Mouse (Mus musculus): ENCODE data around the gene Clns1a. TPM values are rescaled to one million over a fixed set of nuclear protein-coding genes. Genes with fewer than 3 reads are reported as not detected.

The Clns1a gene
- total RNA-seq (2021): 10 to 100 TPM; 93.2 to 97.5 TPM

DNA sequence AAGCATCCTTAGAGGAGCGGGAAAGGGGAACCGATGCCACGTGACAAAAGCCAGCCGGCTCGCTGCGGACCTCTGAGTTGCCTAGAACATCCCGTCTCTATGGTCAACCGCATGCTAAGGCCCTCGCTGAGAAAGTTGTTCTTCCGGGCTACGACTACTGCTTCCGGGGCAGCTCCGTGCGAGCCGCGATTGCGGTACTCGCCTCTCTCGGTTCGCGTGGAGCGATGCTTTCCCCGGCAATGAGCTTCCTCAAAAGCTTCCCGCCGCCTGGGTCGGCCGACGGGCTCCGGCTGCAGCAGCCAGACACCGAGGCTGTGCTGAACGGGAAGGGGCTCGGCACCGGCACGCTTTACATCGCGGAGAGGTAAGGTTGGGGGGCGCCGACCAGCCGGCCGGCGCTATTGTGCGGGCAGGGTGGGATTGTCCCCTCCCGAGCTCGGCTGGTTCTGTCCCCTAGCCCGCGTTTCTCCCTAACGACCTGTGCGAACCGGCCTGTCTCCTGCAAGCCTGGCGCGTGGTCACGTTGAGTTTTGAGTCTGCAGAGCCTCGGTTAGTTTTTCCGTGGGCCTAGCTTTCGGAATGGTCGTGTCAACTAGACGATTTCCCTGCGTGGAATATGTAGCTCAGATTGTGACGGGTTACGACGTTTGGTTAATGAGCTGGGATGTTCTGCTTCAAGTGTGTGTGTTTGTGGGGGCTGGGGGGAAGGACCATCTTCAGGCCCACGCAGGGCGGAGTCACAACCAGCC lies at the start of gene Clns1a:
Clns1a (plus strand) TSS at position 129 of the 749 bp plus-strand sequence.
- peak; percentile 90 for DNase-seq

DNA sequence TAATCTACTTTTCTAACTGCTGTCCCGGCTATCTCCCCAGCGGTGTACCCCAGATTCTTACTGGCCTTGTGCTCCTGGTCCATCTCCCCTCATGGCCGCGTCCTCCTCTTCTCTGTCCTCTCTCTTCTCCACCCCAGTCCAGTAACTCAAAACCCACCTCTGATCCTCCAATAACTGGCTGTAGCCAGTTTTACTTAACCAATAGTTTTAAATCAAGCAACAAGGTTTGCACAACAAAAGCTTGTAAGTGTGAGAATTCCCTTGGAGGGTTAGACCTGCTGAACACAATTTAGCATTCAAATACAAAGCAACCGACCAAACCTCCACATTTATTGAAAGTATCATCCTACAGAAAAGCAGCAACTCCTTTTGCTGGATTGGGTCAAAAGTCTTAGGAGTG lies 48.8 kb upstream of the Clns1a start:
- no peak for DNase-seq

GRCm38 (mm10) chr7:97650729-97651128 lies 45.7 kb upstream of the Clns1a start:
- DNase-seq: no peak

DNA sequence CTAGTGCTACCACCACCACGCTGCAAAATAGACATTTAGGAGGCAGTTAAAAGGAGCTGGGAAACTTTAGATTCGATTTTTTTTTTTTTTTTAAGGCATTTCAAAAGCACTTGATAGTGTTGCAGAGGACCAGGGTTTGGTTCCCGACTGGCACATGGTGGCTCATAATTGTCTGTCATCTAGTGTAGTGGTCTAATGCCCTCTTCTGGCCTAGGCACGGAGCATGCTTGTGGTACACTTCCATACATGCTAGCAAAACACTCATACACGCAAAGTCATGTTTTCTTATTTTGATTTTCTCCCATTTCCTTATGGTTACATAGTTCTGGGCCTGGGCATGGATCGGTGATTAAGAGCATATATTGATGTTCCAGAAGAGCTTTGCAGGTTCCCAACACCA lies 40.3 kb upstream of the Clns1a start:
- no peak for DNase-seq

DNA sequence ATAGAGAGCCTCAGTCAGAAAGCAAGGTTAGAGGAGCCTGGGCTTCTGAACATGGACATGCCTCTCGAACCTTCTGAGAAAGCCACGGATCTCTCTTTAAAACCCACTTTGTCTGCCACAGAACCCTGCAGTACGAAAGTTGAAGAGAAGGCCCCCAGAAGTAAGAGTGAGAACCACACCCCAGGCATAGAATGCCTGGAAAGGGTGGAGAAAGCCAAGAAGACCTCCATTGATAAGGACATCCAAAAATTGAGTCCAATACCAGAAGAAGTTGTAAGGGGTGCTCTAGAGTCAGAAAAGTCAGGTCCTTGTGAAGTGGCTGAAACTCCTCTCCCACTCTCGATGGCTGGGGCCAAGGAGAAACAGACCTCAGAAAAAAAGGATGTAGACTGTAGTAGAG lies 34.8 kb upstream of the Clns1a start:
- no peak for DNase-seq

- DNase-seq: no peak
Measured at GRCm38 (mm10) chr7:97679239-97679638, 17.2 kb upstream of the Clns1a start.

GRCm38 (mm10) chr7:97687831-97688230 lies 8.6 kb upstream of the Clns1a start:
- no peak for DNase-seq

GRCm38 (mm10) chr7:97695441-97695840 lies 993 bp upstream of the Clns1a start:
- no peak for DNase-seq

GRCm38 (mm10) chr7:97696133-97696505 lies 315 bp upstream of the Clns1a start:
- DNase-seq: no peak

- DNase-seq: no peak
Measured at GRCm38 (mm10) chr7:97700173-97700572, 3.7 kb downstream of the Clns1a start.

DNA sequence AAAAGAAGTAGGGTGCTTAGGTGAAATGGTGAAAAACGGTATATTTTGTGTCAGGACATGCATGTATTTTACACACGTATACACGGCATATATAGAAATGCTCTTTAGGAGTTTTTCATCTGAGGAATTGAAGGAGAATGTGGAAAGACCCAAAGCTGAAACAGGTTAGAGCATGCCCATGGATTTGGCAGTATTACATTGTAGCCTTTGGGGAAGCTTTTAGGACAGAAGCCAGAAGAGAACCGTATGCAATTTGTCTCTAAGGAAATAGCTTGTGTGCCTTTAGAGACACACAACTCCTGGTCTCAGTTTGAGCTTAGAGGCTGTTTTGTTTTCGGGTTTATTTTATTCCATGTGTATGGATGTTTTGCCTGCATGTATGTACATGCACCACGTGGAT lies 4.7 kb downstream of the Clns1a start:
- no peak for DNase-seq

GRCm38 (mm10) chr7:97707123-97707522 lies 10.7 kb downstream of the Clns1a start:
- no peak for DNase-seq

- no peak for DNase-seq
Measured at GRCm38 (mm10) chr7:97707809-97708208, 11.4 kb downstream of the Clns1a start.

GRCm38 (mm10) chr7:97709204-97709603 lies 12.8 kb downstream of the Clns1a start:
- peak in 1 of 2 experiments; percentile 37 for DNase-seq

DNA sequence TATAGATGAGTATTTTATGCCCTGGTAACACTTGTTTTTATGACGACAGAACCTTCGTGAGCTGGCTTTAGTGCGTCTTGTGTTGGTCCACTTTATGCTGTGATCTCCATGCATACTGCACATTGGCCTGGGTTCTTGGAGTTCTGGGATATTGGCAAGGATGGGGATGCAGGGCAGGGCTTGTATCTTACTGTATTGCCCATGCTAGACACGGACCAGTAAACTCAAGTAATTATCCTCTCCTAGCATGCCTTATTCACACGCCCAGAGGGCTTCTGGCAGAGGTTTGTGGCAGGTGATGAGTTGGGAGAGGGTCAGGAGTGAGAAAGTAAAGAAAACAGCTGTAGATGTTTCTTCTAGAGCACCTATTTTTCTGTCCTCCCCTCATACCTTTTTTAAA lies 18.2 kb downstream of the Clns1a start:
- no peak for DNase-seq

DNA sequence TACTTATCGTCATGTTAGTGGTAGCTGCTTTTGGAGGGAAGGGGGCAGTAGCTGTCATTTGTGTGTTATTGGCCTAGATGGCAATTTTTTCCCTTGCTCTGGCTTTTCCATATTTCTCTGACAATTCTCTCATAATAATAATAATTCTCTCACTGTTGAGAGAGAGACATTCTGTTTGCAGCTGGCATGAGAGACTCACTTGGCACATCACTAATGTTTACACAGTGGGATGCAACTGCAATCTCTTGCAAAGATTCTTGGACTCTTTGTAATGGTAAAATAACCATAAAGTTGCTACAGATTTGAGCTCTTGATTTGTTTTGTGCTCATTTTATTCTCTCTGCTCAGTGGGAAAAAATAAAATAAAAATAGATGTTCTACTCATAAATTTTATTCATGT lies 20.9 kb downstream of the Clns1a start:
- DNase-seq: no peak

DNA sequence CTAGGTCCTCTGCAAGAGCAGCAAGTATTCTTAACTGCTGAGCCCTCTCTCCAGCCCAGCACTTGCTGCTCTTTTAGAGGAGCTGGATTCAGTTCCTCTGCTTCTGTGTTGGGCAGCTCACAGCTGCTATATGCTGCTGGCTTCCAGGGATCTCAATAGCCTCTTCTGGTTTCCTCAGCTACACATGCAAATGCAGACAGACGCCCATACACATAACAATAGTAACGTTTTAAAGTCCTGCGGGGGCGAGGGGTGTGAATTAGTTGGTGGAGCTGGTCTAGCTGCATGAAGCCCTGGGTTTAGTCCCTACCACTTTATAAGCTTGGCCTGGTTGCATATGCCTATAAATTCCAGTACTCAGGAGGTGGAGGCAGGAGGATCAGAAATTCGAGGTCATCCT lies 22.6 kb downstream of the Clns1a start:
- DNase-seq: no peak

DNA sequence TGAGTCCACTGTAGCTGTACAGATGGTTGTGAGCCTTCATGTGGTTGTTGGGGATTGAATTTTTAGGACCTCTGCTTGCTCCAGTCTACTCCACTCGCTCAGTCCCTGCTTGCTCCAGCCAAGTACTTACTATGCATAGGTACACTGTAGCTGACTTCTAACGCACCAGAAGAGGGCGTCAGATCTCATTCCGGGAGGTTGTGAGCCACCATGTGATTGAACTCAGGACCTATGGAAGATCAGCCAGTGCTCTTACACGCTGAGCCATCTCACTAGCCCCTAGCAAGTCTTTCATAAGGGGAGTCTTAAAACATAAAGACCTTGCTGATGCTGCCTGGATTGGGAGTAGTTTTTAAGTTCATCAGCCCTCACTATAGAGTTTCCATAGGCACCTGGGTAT lies 23.7 kb downstream of the Clns1a start:
- DNase-seq: no peak

GRCm38 (mm10) chr7:97722278-97722918 lies 26.0 kb downstream of the Clns1a start:
- DNase-seq: no peak

GRCm38 (mm10) chr7:97723646-97724538 lies 27.5 kb downstream of the Clns1a start:
- DNase-seq: no peak

DNA sequence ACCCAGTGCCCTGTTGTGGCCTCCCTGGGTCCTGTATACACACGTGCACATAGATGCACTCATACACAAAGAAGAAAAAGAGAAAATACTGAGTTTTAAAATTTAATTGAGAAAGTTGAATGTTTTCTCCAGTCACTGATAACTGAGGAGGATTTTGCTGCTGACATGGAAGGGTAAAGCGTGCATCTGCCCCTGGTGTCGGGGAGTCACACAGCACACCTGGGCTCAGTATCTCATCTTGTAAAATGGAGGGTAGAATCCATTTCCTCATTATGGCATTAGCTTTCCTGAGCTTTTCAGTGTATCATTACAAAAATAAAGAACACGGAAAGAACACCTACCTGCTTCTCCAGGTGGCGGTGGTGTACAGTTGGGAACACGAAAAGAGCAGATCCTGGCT lies 29.0 kb downstream of the Clns1a start:
- DNase-seq: no peak

- no peak for DNase-seq
Measured at GRCm38 (mm10) chr7:97726080-97726479, 29.6 kb downstream of the Clns1a start.

- no peak for DNase-seq
Measured at GRCm38 (mm10) chr7:97726778-97727177, 30.3 kb downstream of the Clns1a start.

Data from layer of hippocampus, postnatal 36 days (tissue).